Mouse (Mus musculus) bone marrow, adult 2 months (tissue): ENCODE measurements around the gene Ush2a.

Experiments used
- CTCF ChIP-seq: fragments of 200-500 bp; IDR thresholded peaks from 2 replicates; pipeline ENCODE4 v1.5.1; 2011; ENCODE audit warnings: low read length, control low read depth; ENCODE audit not compliant: control insufficient read depth, insufficient read depth
- POLR2A ChIP-seq: fragments of 200-500 bp; IDR thresholded peaks from 2 replicates; pipeline ENCODE4 v1.6.1; 2011; ENCODE audit warnings: low read depth, mild to moderate bottlenecking, control low read depth, low read length, borderline replicate concordance; ENCODE audit not compliant: control insufficient read depth

- TF ChIP-seq POLR2A: no peak
- TF ChIP-seq CTCF: no peak
Measured at GRCm38 (mm10) chr1:188461203-188461602, 199.4 kb downstream of the Ush2a start.
